Mouse (Mus musculus) MEL (cell line): ENCODE measurements around the gene Gm12258.
A peak's percentile ranks its signal among the peaks of the same experiment; 100 is the strongest.

Source experiments
- BHLHE40 ChIP-seq: IDR thresholded peaks from 2 replicates; pipeline ENCODE4 v1.6.1; 2012; ENCODE audit warnings: low read depth, mild to moderate bottlenecking, inconsistent platforms, low read length, improper control_type of control experiment, borderline replicate concordance
- CHD2 ChIP-seq: IDR thresholded peaks from 2 replicates; pipeline ENCODE4 v1.6.1; 2011; ENCODE audit warnings: low read length, improper control_type of control experiment
- E2F4 ChIP-seq: IDR thresholded peaks from 2 replicates; pipeline ENCODE4 v1.6.1; 2011; ENCODE audit warnings: low read depth, low read length, improper control_type of control experiment, borderline replicate concordance
- EP300 ChIP-seq, 2 experiments: IDR thresholded peaks; 2 replicates each; pipeline ENCODE4 v1.6.1; 2011; ENCODE audit warnings: improper control_type of control experiment in 2 of 2, low read length in 2 of 2, low read depth in 1 of 2, mild to moderate bottlenecking in 1 of 2
- ETS1 ChIP-seq: IDR thresholded peaks from 2 replicates; pipeline ENCODE4 v1.6.1; 2012; ENCODE audit warnings: low read depth, mild to moderate bottlenecking, inconsistent platforms, low read length, improper control_type of control experiment, moderate library complexity
- GABPA ChIP-seq: IDR thresholded peaks from 2 replicates; pipeline ENCODE4 v1.6.1; 2012; ENCODE audit warnings: low read depth, mild to moderate bottlenecking, inconsistent platforms, low read length, improper control_type of control experiment, moderate library complexity
- HCFC1 ChIP-seq: IDR thresholded peaks from 2 replicates; pipeline ENCODE4 v1.6.1; 2012; ENCODE audit warnings: low read depth, mild to moderate bottlenecking, inconsistent platforms, low read length, improper control_type of control experiment, moderate library complexity
- POLR2A ChIP-seq, 2 experiments: IDR thresholded peaks; 2 replicates each; pipeline ENCODE4 v1.6.1; 2011 to 2012; ENCODE audit warnings: low read length in 2 of 2, mild to moderate bottlenecking in 2 of 2, control low read depth in 1 of 2, improper control_type of control experiment in 1 of 2, low read depth in 1 of 2, moderate library complexity in 1 of 2; ENCODE audit not compliant: control insufficient read depth in 1 of 2, insufficient read depth in 1 of 2, poor library complexity in 1 of 2
- SMC3 ChIP-seq: IDR thresholded peaks from 2 replicates; pipeline ENCODE4 v1.6.1; 2011; ENCODE audit warnings: low read depth, low read length, improper control_type of control experiment
- UBTF ChIP-seq: IDR thresholded peaks from 2 replicates; pipeline ENCODE4 v1.6.1; 2012; ENCODE audit warnings: low read depth, mild to moderate bottlenecking, inconsistent platforms, low read length, improper control_type of control experiment, moderate library complexity, borderline replicate concordance; ENCODE audit not compliant: insufficient read depth
- ZMIZ1 ChIP-seq: IDR thresholded peaks from 2 replicates; pipeline ENCODE4 v1.6.1; 2012; ENCODE audit warnings: low read depth, mild to moderate bottlenecking, inconsistent platforms, low read length, improper control_type of control experiment, moderate library complexity

DNA sequence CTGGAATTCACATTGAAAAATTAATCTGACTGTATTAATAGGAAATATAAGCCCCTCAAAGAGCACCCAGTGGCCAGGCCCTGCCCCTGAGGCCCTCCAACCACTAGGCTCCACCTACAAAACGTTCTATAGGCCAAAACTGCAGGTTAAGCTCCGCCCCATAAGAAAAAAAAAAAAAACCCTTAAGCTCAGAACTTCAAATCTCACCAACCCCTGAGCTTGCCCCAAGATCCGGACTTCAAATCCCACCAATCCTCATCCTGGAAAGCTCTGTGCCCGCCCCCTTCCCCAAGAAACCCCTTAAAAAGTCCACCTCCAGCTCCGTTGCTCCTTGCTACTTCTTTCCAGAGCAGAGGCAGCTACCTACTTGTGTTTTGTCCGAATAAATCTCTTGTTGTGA is 57.9 kb downstream of the Gm12258 start:
- TF ChIP-seq SMC3, result no peak
- no peak for TF ChIP-seq E2F4
- 0 out of 2 replicates have a peak, but pooled peaks have one; percentile 27 for TF ChIP-seq ZMIZ1
- TF ChIP-seq HCFC1, result no peak
- no peak for TF ChIP-seq GABPA
- no peak for TF ChIP-seq EP300 (IDR thresholded peaks at IDR 0.05; ENCODE audit: low read depth in 1 of 2, low read length in 2 of 2)
- no peak for TF ChIP-seq BHLHE40
- no peak for TF ChIP-seq UBTF
- TF ChIP-seq CHD2, result no peak
- TF ChIP-seq ETS1, result no peak
- peak in 1 of 2 experiments; percentile 44; a peak in 1 of 4 replicates for TF ChIP-seq POLR2A (IDR thresholded peaks at IDR 0.05; ENCODE audit: control insufficient read depth in 1 of 2, insufficient read depth in 1 of 2, low read depth in 1 of 2, low read length in 2 of 2, poor library complexity in 1 of 2)
